Mouse (Mus musculus): ENCODE results near the gene Uba3. TPM values are rescaled to one million over a fixed set of nuclear protein-coding genes. Genes with fewer than 3 reads are reported as not detected.

The Uba3 gene
- 104 and 111 TPM in 2 replicates for polyA plus RNA-seq (2014; fragmentation: Nextera tagmentation; extraction: Ambion mirVana)

DNA sequence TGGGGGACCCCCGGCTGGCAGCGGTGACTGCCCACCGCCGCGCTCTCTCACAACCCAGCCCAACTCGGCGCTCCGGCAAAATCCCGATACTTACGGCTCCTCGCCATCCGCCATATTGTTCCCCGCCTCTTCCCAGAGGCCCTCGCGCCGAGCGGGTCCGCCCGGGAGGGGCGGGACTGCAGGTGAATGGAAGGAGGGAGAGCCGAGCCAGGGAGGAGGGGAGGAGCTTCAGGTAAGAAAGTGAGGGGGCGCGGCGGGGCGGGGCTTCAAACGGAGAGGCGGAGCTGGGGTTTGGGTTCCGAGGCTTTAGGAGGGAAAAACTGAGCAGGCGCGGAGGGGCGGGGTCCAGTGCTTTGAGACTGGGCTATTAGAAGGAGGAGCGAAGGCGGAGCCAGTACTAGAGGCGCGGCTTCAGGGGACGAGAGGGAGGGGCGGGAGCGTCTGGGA is at the start of gene Uba3:
TSS of gene Uba3 (minus strand) at position 209 of the 447 bp plus-strand sequence.
- H3K36me3 ChIP-seq (ENCODE audit: control insufficient read depth, insufficient read depth, low read length) = no peaks in the 10 kb centered on the region
- H3K27ac ChIP-seq (ENCODE audit: low read depth, low read length) = peak within 1 kb of the TSS; percentile 80
- H3K4me3 ChIP-seq (ENCODE audit: low read depth, low read length) = peak within 1 kb of the TSS; percentile 82
- H3K4me1 ChIP-seq (replicated peaks; ENCODE audit: control insufficient read depth, insufficient read depth, low read length) = no peaks in the 10 kb centered on the region
- ATAC-seq (ENCODE audit: low FRiP score) (peak; percentile 99), DNase-seq (ENCODE audit: low spot score) (peak; percentile 100)
- peak within 1 kb of the TSS; percentile 99 for H3K9ac ChIP-seq (ENCODE audit: low read depth, low read length)
- H3K27me3 ChIP-seq (ENCODE audit: control insufficient read depth, insufficient read depth, low read length) = no peaks in the 10 kb centered on the region
- 1% methylated on average over 34 of the region's 38 CpGs for WGBS
- no peaks in the 10 kb centered on the region for H3K9me3 ChIP-seq (ENCODE audit: control insufficient read depth, low read length)
- peak within 1 kb of the TSS; percentile 57 for H3K4me2 ChIP-seq (replicated peaks; ENCODE audit: low read depth, low read length)

DNA sequence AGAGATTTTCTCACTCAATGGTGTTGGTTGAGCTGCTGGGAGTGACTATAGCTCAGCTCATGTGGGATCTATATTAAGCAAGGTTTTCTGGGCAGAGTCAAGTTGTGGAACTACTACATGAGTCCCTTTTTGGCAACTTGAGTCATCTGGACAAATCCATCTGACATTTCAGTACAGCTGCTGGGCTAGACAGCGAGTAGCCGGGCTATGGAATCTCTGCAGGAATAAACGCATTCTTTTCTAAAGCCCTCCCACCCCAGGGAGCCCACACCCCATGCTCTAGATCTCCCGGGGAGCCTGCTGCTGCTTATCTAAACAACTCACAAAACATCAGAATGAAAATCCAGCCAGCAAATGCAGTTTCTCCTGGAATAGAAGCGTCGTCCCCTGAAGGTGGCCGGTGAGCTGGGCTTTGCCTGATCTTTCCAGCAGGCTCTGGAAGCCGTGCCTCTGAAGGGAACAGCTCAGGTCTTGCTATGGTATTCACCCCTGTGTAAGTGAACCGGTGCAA is 47.3 kb upstream of the Uba3 start, which contains the start of gene Lmod3:
TSS of gene Lmod3 (minus strand) at position 49 of the 511 bp plus-strand sequence.
- WGBS = 36% methylated on average over 9 of the region's 9 CpGs
- H3K4me1 ChIP-seq (replicated peaks; ENCODE audit: control insufficient read depth, insufficient read depth, low read length) = no peaks in the 10 kb centered on the region
- H3K4me2 ChIP-seq (replicated peaks; ENCODE audit: low read depth, low read length) = no peak within 1 kb of the TSS
- H3K27me3 ChIP-seq (ENCODE audit: control insufficient read depth, insufficient read depth, low read length) = no peaks in the 10 kb centered on the region
- no peaks in the 10 kb centered on the region for H3K36me3 ChIP-seq (ENCODE audit: control insufficient read depth, insufficient read depth, low read length)
- no peak within 1 kb of the TSS for H3K9ac ChIP-seq (ENCODE audit: low read depth, low read length)
- H3K4me3 ChIP-seq (ENCODE audit: low read depth, low read length) = no peak within 1 kb of the TSS
- no peak for ATAC-seq (ENCODE audit: low FRiP score)
- H3K27ac ChIP-seq (ENCODE audit: low read depth, low read length) = no peak within 1 kb of the TSS
- DNase-seq (ENCODE audit: low spot score) = no peak
- no peaks in the 10 kb centered on the region for H3K9me3 ChIP-seq (ENCODE audit: control insufficient read depth, low read length)

DNA sequence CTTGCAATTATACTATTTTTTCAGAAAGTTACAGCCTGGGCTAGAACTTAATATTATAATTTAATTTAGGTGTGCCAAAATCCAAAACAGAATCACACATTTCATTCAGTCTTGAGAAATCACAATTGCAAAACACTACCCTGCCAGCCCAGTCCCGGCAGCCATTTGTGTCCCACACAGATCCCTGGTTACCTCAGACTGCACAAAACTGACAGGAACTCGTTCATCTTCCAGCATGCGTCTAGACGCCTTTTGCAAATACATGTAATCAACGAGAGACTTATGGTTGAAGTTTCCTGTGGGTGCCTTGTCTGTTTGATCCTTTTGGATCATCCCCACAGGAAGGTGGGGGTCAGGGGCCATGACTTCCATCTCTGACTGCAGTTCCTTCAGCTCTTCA is 46.6 kb upstream of the Uba3 start:
- ATAC-seq (ENCODE audit: low FRiP score) (no peak), DNase-seq (ENCODE audit: low spot score) (no peak)
- no peak overlapping the region for H3K4me3 ChIP-seq (ENCODE audit: low read depth, low read length)
- H3K27me3 ChIP-seq (ENCODE audit: control insufficient read depth, insufficient read depth, low read length) = no peaks in the 10 kb centered on the region
- no peak overlapping the region for H3K4me2 ChIP-seq (replicated peaks; ENCODE audit: low read depth, low read length)
- no peaks in the 10 kb centered on the region for H3K36me3 ChIP-seq (ENCODE audit: control insufficient read depth, insufficient read depth, low read length)
- H3K27ac ChIP-seq (ENCODE audit: low read depth, low read length) = no peak overlapping the region
- no peaks in the 10 kb centered on the region for H3K4me1 ChIP-seq (replicated peaks; ENCODE audit: control insufficient read depth, insufficient read depth, low read length)
- 65% methylated on average over 5 of the region's 5 CpGs for WGBS
- H3K9me3 ChIP-seq (ENCODE audit: control insufficient read depth, low read length) = no peaks in the 10 kb centered on the region
- H3K9ac ChIP-seq (ENCODE audit: low read depth, low read length) = no peak overlapping the region

DNA sequence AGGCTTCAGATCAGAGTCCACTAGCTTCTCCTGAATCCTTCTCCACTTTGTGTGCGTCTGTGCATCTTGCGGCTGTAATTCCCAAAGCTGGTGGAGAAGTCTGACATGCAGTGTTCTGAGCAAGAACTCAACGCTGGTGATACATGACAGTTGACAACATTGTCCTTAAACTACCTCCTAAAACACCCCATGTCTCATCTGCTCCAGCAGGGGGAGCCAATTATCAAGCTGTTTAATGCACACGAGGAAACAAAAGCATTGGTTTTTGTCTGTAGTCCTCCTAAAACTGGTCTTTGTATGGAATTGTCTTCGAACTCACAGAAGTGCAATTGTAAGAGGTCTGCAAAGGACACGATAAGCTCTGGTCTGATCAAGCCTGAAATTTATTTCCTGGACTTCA is 45.5 kb upstream of the Uba3 start:
- H3K36me3 ChIP-seq (ENCODE audit: control insufficient read depth, insufficient read depth, low read length) = no peaks in the 10 kb centered on the region
- ATAC-seq (ENCODE audit: low FRiP score) (no peak), DNase-seq (ENCODE audit: low spot score) (peak; percentile 71)
- H3K9me3 ChIP-seq (ENCODE audit: control insufficient read depth, low read length) = no peaks in the 10 kb centered on the region
- 57% methylated on average over 6 of the region's 6 CpGs for whole genome bisulfite sequencing
- no peaks in the 10 kb centered on the region for H3K27me3 ChIP-seq (ENCODE audit: control insufficient read depth, insufficient read depth, low read length)
- H3K4me2 ChIP-seq (replicated peaks; ENCODE audit: low read depth, low read length) = no peak overlapping the region
- no peaks in the 10 kb centered on the region for H3K4me1 ChIP-seq (replicated peaks; ENCODE audit: control insufficient read depth, insufficient read depth, low read length)
- H3K4me3 ChIP-seq (ENCODE audit: low read depth, low read length) = no peak overlapping the region
- H3K9ac ChIP-seq (ENCODE audit: low read depth, low read length) = no peak overlapping the region
- no peak overlapping the region for H3K27ac ChIP-seq (ENCODE audit: low read depth, low read length)

DNA sequence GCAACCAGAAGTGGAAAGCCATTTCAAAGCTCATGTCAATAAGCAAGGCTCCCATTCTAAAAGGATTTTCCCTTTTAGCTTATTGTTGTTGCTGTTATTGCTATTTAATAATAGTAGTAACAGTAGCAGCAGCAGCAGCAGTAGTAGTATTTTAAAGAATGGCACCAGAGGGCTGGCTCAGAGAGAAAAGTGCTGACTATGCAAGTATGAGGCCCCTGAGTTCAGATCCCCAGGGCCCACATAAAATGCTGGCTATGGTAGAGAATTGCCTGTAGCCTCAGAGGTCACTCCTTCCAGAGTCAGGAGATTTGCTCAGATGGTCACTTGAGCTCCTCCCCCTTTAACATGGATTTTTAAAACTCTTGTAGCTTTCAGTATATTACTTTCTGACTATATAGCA is 39.8 kb upstream of the Uba3 start:
- no peak for DNase-seq (ENCODE audit: low spot score)
- H3K4me1 ChIP-seq (replicated peaks; ENCODE audit: control insufficient read depth, insufficient read depth, low read length) = no peaks in the 10 kb centered on the region
- no peak overlapping the region for H3K4me2 ChIP-seq (replicated peaks; ENCODE audit: low read depth, low read length)
- no peaks in the 10 kb centered on the region for H3K27me3 ChIP-seq (ENCODE audit: control insufficient read depth, insufficient read depth, low read length)
- H3K27ac ChIP-seq (ENCODE audit: low read depth, low read length) = no peak overlapping the region
- ATAC-seq (ENCODE audit: low FRiP score) = no peak
- no peaks in the 10 kb centered on the region for H3K9me3 ChIP-seq (ENCODE audit: control insufficient read depth, low read length)
- H3K4me3 ChIP-seq (ENCODE audit: low read depth, low read length) = no peak overlapping the region
- no peak overlapping the region for H3K9ac ChIP-seq (ENCODE audit: low read depth, low read length)
- H3K36me3 ChIP-seq (ENCODE audit: control insufficient read depth, insufficient read depth, low read length) = no peaks in the 10 kb centered on the region

DNA sequence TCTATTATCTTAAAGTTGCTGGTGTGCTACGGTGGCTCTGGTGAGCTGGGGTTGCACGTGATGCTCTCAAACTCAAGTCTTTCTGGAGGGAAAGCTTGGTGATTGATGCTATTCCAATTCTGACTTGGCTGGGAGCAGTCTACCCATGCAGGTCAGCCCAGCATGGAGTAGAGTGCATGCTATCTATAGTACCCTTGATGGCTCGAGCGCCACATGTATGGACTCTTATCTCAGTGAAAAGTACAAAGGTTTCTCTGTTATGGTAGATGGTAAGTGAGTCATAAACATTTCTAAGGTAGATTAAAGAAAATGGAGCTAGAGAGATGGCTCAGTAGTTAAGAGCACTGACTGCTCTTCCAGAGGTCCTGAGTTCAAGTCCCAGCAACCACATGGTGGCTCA is 37.1 kb upstream of the Uba3 start:
- Histone ChIP-seq H3K9ac (ENCODE audit: low read depth, low read length) (no peak overlapping the region), H3K4me2 (replicated peaks; ENCODE audit: low read depth, low read length) (no peak overlapping the region), H3K36me3 (ENCODE audit: control insufficient read depth, insufficient read depth, low read length) (no peaks in the 10 kb centered on the region), H3K9me3 (ENCODE audit: control insufficient read depth, low read length) (no peaks in the 10 kb centered on the region), H3K4me1 (replicated peaks; ENCODE audit: control insufficient read depth, insufficient read depth, low read length) (no peaks in the 10 kb centered on the region), H3K27ac (ENCODE audit: low read depth, low read length) (no peak overlapping the region), H3K4me3 (ENCODE audit: low read depth, low read length) (no peak overlapping the region), H3K27me3 (ENCODE audit: control insufficient read depth, insufficient read depth, low read length) (no peaks in the 10 kb centered on the region)
- ATAC-seq (ENCODE audit: low FRiP score) = no peak
- 83% methylated on average over 4 of the region's 4 CpGs for WGBS
- no peak for DNase-seq (ENCODE audit: low spot score)

DNA sequence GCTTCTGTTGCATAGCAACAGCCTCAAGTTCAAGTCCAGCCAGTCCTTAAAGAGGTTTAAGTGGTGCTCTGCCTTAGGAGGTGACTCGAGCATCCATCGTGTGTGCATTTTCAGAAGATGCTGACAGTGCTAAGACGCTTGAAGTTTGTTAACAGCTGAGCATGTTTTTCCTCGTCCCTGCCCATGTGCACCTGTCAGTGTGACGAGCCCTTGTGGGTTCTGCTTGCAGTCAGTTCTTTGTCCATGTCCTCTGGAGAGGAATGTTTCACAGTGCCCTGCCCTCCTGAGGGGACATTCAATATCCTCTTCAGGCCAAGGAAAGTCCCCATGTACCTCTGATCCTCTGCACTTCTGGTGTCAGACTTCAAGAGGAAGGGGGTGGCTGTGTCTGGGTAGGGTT is 34.6 kb upstream of the Uba3 start:
- H3K9ac ChIP-seq (ENCODE audit: low read depth, low read length) = no peak overlapping the region
- 76% methylated on average over 5 of the region's 5 CpGs for WGBS
- H3K4me1 ChIP-seq (replicated peaks; ENCODE audit: control insufficient read depth, insufficient read depth, low read length) = no peaks in the 10 kb centered on the region
- no peaks in the 10 kb centered on the region for H3K9me3 ChIP-seq (ENCODE audit: control insufficient read depth, low read length)
- H3K27me3 ChIP-seq (ENCODE audit: control insufficient read depth, insufficient read depth, low read length) = no peaks in the 10 kb centered on the region
- DNase-seq (ENCODE audit: low spot score) (no peak), ATAC-seq (ENCODE audit: low FRiP score) (no peak)
- no peak overlapping the region for H3K4me2 ChIP-seq (replicated peaks; ENCODE audit: low read depth, low read length)
- H3K4me3 ChIP-seq (ENCODE audit: low read depth, low read length) = no peak overlapping the region
- H3K36me3 ChIP-seq (ENCODE audit: control insufficient read depth, insufficient read depth, low read length) = no peaks in the 10 kb centered on the region
- no peak overlapping the region for H3K27ac ChIP-seq (ENCODE audit: low read depth, low read length)

DNA sequence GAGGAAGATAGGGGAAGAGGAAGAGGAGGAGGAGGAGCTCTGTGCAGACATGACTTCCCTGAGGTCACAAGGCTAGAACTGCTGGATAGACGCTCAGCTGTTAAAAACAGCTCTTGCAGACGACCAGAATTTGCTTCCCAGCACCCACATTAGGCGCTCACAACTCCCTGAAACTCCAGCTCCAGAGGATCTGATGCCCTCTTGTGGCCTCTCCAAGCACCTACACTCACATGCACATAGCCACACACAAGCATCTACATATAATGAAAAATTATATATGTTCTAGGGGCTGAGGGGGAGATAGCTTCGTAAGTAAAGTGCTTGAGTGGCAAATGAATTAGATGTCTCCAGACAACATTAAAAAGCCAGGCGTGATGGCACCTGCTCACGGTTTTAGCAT is 33.9 kb upstream of the Uba3 start:
- H3K27me3 ChIP-seq (ENCODE audit: control insufficient read depth, insufficient read depth, low read length) = no peaks in the 10 kb centered on the region
- no peaks in the 10 kb centered on the region for H3K36me3 ChIP-seq (ENCODE audit: control insufficient read depth, insufficient read depth, low read length)
- H3K9me3 ChIP-seq (ENCODE audit: control insufficient read depth, low read length) = no peaks in the 10 kb centered on the region
- H3K9ac ChIP-seq (ENCODE audit: low read depth, low read length) = no peak overlapping the region
- 94% methylated on average over 6 of the region's 6 CpGs for WGBS
- no peaks in the 10 kb centered on the region for H3K4me1 ChIP-seq (replicated peaks; ENCODE audit: control insufficient read depth, insufficient read depth, low read length)
- H3K4me3 ChIP-seq (ENCODE audit: low read depth, low read length) = no peak overlapping the region
- ATAC-seq (ENCODE audit: low FRiP score) (no peak), DNase-seq (ENCODE audit: low spot score) (no peak)
- no peak overlapping the region for H3K27ac ChIP-seq (ENCODE audit: low read depth, low read length)
- no peak overlapping the region for H3K4me2 ChIP-seq (replicated peaks; ENCODE audit: low read depth, low read length)

DNA sequence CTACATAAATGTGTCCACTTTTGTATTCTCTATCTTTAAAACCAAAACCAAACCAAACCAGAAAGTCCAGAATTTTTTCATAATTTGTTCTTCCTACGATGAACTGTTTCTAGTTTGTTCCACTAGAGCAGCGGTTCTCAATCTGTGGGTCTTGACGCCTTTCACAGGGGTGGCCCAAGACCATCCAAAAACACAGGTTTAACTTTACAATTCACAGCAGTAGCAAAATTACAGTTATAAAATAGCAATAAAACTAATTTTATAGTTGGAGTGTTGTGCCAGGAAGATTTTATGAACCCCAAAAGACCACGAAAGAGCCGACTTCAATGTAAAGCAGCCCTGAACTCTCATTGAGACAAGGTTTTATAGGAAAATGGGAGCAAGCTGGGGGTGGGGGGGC is 30.6 kb upstream of the Uba3 start:
- WGBS = 98% methylated on average over 5 of the region's 5 CpGs

More for the DNA sequence above, 30.6 kb upstream of the Uba3 start:
- Histone ChIP-seq H3K9ac (ENCODE audit: low read depth, low read length) (no peak overlapping the region), H3K27ac (ENCODE audit: low read depth, low read length) (no peak overlapping the region), H3K4me3 (ENCODE audit: low read depth, low read length) (no peak overlapping the region), H3K9me3 (ENCODE audit: control insufficient read depth, low read length) (no peaks in the 10 kb centered on the region), H3K4me2 (replicated peaks; ENCODE audit: low read depth, low read length) (no peak overlapping the region), H3K4me1 (replicated peaks; ENCODE audit: control insufficient read depth, insufficient read depth, low read length) (no peaks in the 10 kb centered on the region), H3K36me3 (ENCODE audit: control insufficient read depth, insufficient read depth, low read length) (no peaks in the 10 kb centered on the region), H3K27me3 (ENCODE audit: control insufficient read depth, insufficient read depth, low read length) (no peaks in the 10 kb centered on the region)
- no peak for ATAC-seq (ENCODE audit: low FRiP score)
- no peak for DNase-seq (ENCODE audit: low spot score)

Measured in hindbrain, embryonic 11.5 days (tissue).